Mouse (Mus musculus) heart, embryonic 16.5 days (tissue): ENCODE data around the gene Myh11. TPM values are rescaled to one million over a fixed set of nuclear protein-coding genes. Genes with fewer than 3 reads are reported as not detected.
A peak's percentile ranks its signal among the peaks of the same experiment; 100 is the strongest.

Source experiments
- ATAC-seq: fragments of 200-750 bp; cut with Nextera tagmentation; replicated peaks from 2 replicates; pipeline ENCODE4 v1.8.0; 2017; ENCODE audit warnings: moderate number of reproducible peaks; ENCODE audit not compliant: insufficient read depth, low FRiP score; ENCODE audit errors: extremely low read depth
- H3K27ac ChIP-seq: fragments of 300-500 bp; sonication (generic); 2 replicates; pipeline ENCODE4 v1.5.1; 2014; ENCODE audit warnings: mild to moderate bottlenecking, low read length, control low read depth, moderate library complexity
- H3K27me3 ChIP-seq: fragments of 300-500 bp; sonication (generic); 2 replicates; pipeline ENCODE4 v1.6.1; 2014; ENCODE audit warnings: low read length, mixed read lengths; ENCODE audit not compliant: control insufficient read depth, insufficient read depth
- H3K36me3 ChIP-seq: fragments of 300-500 bp; sonication (generic); 2 replicates; pipeline ENCODE4 v1.6.1; 2014; ENCODE audit not compliant: control insufficient read depth, insufficient read depth
- H3K4me1 ChIP-seq: fragments of 300-500 bp; sonication (generic); 2 replicates; pipeline ENCODE4 v1.6.1; 2014; ENCODE audit warnings: low read length, mixed read lengths; ENCODE audit not compliant: control insufficient read depth, insufficient read depth
- H3K4me2 ChIP-seq: fragments of 300-500 bp; sonication (generic); 2 replicates; pipeline ENCODE4 v1.6.1; 2014; ENCODE audit warnings: low read depth, mild to moderate bottlenecking, control low read depth, low read length
- H3K4me3 ChIP-seq: fragments of 300-500 bp; sonication (generic); 2 replicates; pipeline ENCODE4 v1.5.1; 2014; ENCODE audit warnings: mild to moderate bottlenecking, control low read depth, low read length
- H3K9ac ChIP-seq: fragments of 300-500 bp; sonication (generic); 2 replicates; pipeline ENCODE4 v1.6.1; 2014; ENCODE audit warnings: low read length, control low read depth
- H3K9me3 ChIP-seq: fragments of 300-500 bp; sonication (generic); replicated peaks from 2 replicates; pipeline ENCODE4 v1.6.1; 2016; ENCODE audit warnings: low read length; ENCODE audit not compliant: control insufficient read depth
- microRNA counts: library from miRNA; unstranded; fragments of <30 nt; microRNA quantifications from one replicate; lab custom pipeline; 2016
- microRNA-seq: library from miRNA; unstranded; fragments of <30 nt; microRNA quantifications from one replicate; pipeline ENCODE4, GENCODE M21; 2017
- polyA plus RNA-seq: library from polyadenylated mRNA; unstranded; fragments of >200 nt; fragmentation: Nextera tagmentation; extraction: Ambion mirVana; gene quantifications from 2 replicates; pipeline ENCODE4 v1.2.1, GENCODE M21; 2015

Gene Myh11
- polyA plus RNA-seq, 1 experiment from 2014 or later = 7.5 TPM

DNA sequence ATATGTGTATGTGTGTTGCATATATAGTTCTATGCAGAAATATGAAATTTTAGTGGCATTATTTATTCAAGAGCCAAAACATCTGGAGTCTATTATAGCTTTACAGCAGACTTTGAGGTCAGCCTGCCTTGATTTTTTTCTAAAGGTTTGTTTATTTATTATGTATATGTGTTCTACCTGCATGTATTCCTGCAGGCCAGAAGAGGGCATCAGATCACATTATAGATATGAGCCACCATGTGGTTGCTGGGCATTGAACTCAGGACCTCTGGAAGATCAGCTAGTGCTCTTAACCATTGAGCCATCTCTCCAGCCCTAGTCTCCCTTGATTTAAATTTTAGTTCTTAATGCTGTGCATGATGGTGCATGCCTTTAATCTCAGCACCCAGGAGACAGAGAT, 143.5 kb downstream of the Myh11 start:
- Histone ChIP-seq H3K4me1 (no peaks in the 10 kb centered on the region), H3K36me3 (peaks cover 59% of the 10 kb centered on the region), H3K27me3 (no peaks in the 10 kb centered on the region), H3K9me3 (no peaks in the 10 kb centered on the region), H3K4me2 (no peak overlapping the region), H3K27ac (no peak overlapping the region), H3K9ac (no peak overlapping the region), H3K4me3 (no peak overlapping the region)
- no peak for ATAC-seq

MicroRNAs encoded within 50 kb of the gene (microRNA counts, 519-probe panel; counts per million panel counts)
- 2,666 counts per million, percentile 67 among the panel's probes with 10 or more counts for microRNA mmu-miR-484 (lab: Ali Mortazavi, UCI)

Small RNA genes lying within 50 kb of the gene (microRNA-seq; reads per million reads assigned to microRNA genes)
- 2,356 reads per million, percentile 85 among the genes with 10 or more reads in this experiment for gene Mir484

Other genes starting within 250 kb of the Myh11 start
- gene Nde1, start 128.1 kb downstream of the Myh11 start, polyA plus RNA-seq = 79.7 and 80.4 TPM in 2 replicates
- gene Marf1, start 128.0 kb downstream of the Myh11 start, polyA plus RNA-seq = 9.0 and 10.1 TPM in 2 replicates
- gene Fopnl, start 26.0 kb upstream of the Myh11 start, polyA plus RNA-seq = 115 and 136 TPM in 2 replicates
- 4.3 and 5.2 TPM in 2 replicates for gene Abcc1, start 70.2 kb upstream of the Myh11 start, polyA plus RNA-seq